Mouse (Mus musculus) heart, embryonic 14.5 days (tissue): ENCODE data around the gene Tmbim1. TPM values are rescaled to one million over a fixed set of nuclear protein-coding genes. Genes with fewer than 3 reads are reported as not detected.

Experiments used
- ATAC-seq: fragments of 200-750 bp; cut with Nextera tagmentation; 2 replicates; pipeline ENCODE4 v1.8.0; 2017; ENCODE audit warnings: low read depth, moderate TSS enrichment; ENCODE audit not compliant: insufficient number of reproducible peaks, insufficient read depth, low FRiP score
- H3K27ac ChIP-seq, 2 experiments: fragments of 200-500 bp in 1 of 2; fragments of 300-500 bp in 1 of 2; sonication (generic) in 1 of 2; replicated peaks in 1 of 2; 2 replicates each; pipeline ENCODE4 v1.5.1; 2012 to 2014; ENCODE audit warnings: low read depth in 2 of 2, low read length in 2 of 2, control low read depth in 1 of 2, mild to moderate bottlenecking in 1 of 2, mixed read lengths in 1 of 2; ENCODE audit not compliant: control insufficient read depth in 1 of 2, insufficient read depth in 1 of 2
- H3K27me3 ChIP-seq: fragments of 300-500 bp; sonication (generic); 2 replicates; pipeline ENCODE4 v1.6.1; 2014; ENCODE audit warnings: mild to moderate bottlenecking, low read length, control low read depth; ENCODE audit not compliant: control insufficient read depth, insufficient read depth
- H3K36me3 ChIP-seq: fragments of 300-500 bp; sonication (generic); 2 replicates; pipeline ENCODE4 v1.6.1; 2014; ENCODE audit warnings: mild to moderate bottlenecking, control low read depth, low read length, mixed read lengths; ENCODE audit not compliant: control insufficient read depth, insufficient read depth
- H3K4me1 ChIP-seq, 2 experiments: fragments of 200-500 bp in 1 of 2; fragments of 300-500 bp in 1 of 2; sonication (generic) in 1 of 2; 2 replicates each; pipeline ENCODE4 v1.6.1; 2012 to 2014; ENCODE audit warnings: low read length in 2 of 2, control low read depth in 1 of 2, mixed read lengths in 1 of 2; ENCODE audit not compliant: control insufficient read depth in 2 of 2, insufficient read depth in 2 of 2
- H3K4me2 ChIP-seq: fragments of 300-500 bp; sonication (generic); 2 replicates; pipeline ENCODE4 v1.6.1; 2014; ENCODE audit warnings: mild to moderate bottlenecking, low read length
- H3K4me3 ChIP-seq, 2 experiments: fragments of 200-500 bp in 1 of 2; fragments of 300-500 bp in 1 of 2; sonication (generic) in 1 of 2; 2 replicates each; pipeline ENCODE4 v1.5.1; 2012 to 2014; ENCODE audit warnings: low read length in 2 of 2, mild to moderate bottlenecking in 2 of 2, control low read depth in 1 of 2, low read depth in 1 of 2, moderate library complexity in 1 of 2; ENCODE audit not compliant: control insufficient read depth in 1 of 2, insufficient read depth in 1 of 2
- H3K9ac ChIP-seq: fragments of 300-500 bp; sonication (generic); 2 replicates; pipeline ENCODE4 v1.6.1; 2014; ENCODE audit warnings: mild to moderate bottlenecking, low read length
- H3K9me3 ChIP-seq: fragments of 300-500 bp; sonication (generic); 2 replicates; pipeline ENCODE4 v1.6.1; 2016; ENCODE audit warnings: low read length, control low read depth; ENCODE audit not compliant: control insufficient read depth
- WGBS: fragments of 180-500 bp; shearing (Covaris S2); extraction: QIAGEN DNeasy Blood & Tissue Kit; methylation state at CpG from one replicate; pipeline ENCODE4 v1.1.7; 2014; 5-methylcytosine and 5-hydroxymethylcytosine counted together
- polyA plus RNA-seq: library from polyadenylated mRNA; unstranded; fragments of >200 nt; fragmentation: Nextera tagmentation; extraction: Ambion mirVana; gene quantifications from 2 replicates; pipeline ENCODE4 v1.2.1, GENCODE M21; 2014

The Tmbim1 gene
- polyA plus RNA-seq, 1 experiment from 2014 or later = 40.5 TPM

- no peaks in the 10 kb centered on the region for H3K36me3 ChIP-seq
- H3K9me3 ChIP-seq = no peaks in the 10 kb centered on the region
- 61% methylated on average over 6 of the region's 6 CpGs for WGBS
- H3K27me3 ChIP-seq = no peaks in the 10 kb centered on the region
- ATAC-seq = no peak
- 0 out of 2 replicates have a peak overlapping the region, but pooled peaks have one; percentile 2 for H3K9ac ChIP-seq
- no peak overlapping the region for H3K4me3 ChIP-seq
- peak overlapping the region; percentile 4; the same call in 1 of the 2 replicates for H3K4me2 ChIP-seq
- H3K4me1 ChIP-seq = peaks cover 26 to 51% of the 10 kb centered on the region in 2 experiments
- H3K27ac ChIP-seq = 0 out of 4 replicates have a peak overlapping the region, but pooled peaks of 1 of the 2 experiments have one; percentile 1
Measured at GRCm38 (mm10) chr1:74335436-74336170, 30.2 kb upstream of the Tmbim1 start.

DNA sequence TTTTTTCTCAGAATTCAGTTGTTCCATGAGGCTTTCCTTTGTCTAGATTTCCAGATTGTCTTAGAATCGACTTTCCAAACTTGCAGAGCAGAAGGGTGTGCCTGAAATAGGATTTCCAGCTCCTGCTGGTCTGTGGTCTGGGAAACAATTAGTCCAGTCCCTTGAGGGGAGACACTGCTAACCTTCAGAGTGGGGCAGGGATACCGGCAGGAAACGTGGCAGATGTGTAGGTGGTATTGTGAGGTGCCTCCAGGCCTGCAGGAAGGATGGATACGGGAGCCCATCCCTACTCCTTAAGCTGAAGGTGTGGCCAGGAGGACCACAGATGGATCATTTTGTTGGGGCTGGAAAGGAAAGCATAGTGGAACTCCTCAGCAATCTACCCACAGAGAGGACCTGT, 29.6 kb upstream of the Tmbim1 start:
- no peak for ATAC-seq
- Histone ChIP-seq H3K4me1 (peaks cover 30 to 56% of the 10 kb centered on the region in 2 experiments), H3K27ac (0 out of 4 replicates have a peak overlapping the region, but pooled peaks of 1 of the 2 experiments have one; percentile 1)

GRCm38 (mm10) chr1:74334607-74335006, 29.2 kb upstream of the Tmbim1 start:
- Histone ChIP-seq H3K9ac (0 out of 2 replicates have a peak overlapping the region, but pooled peaks have one; percentile 14), H3K36me3 (no peaks in the 10 kb centered on the region), H3K4me3 (no peak overlapping the region), H3K9me3 (no peaks in the 10 kb centered on the region), H3K4me2 (peak overlapping the region; percentile 0; the same call in 1 of the 2 replicates), H3K27me3 (no peaks in the 10 kb centered on the region), H3K27ac (0 out of 4 replicates have a peak overlapping the region, but pooled peaks of 1 of the 2 experiments have one; percentile 1), H3K4me1 (peaks cover 30 to 56% of the 10 kb centered on the region in 2 experiments)
- no peak for ATAC-seq
- 86% methylated on average over 3 of the region's 3 CpGs for WGBS

More for the DNA sequence above, 29.6 kb upstream of the Tmbim1 start:
- H3K9ac ChIP-seq = 0 out of 2 replicates have a peak overlapping the region, but pooled peaks have one; percentile 2
- no peaks in the 10 kb centered on the region for H3K27me3 ChIP-seq
- no peak overlapping the region for H3K4me3 ChIP-seq
- no peaks in the 10 kb centered on the region for H3K36me3 ChIP-seq
- H3K4me2 ChIP-seq = peak overlapping the region; percentile 4; the same call in 1 of the 2 replicates
- H3K9me3 ChIP-seq = no peaks in the 10 kb centered on the region
- WGBS = 66% methylated on average over 4 of the region's 4 CpGs

DNA sequence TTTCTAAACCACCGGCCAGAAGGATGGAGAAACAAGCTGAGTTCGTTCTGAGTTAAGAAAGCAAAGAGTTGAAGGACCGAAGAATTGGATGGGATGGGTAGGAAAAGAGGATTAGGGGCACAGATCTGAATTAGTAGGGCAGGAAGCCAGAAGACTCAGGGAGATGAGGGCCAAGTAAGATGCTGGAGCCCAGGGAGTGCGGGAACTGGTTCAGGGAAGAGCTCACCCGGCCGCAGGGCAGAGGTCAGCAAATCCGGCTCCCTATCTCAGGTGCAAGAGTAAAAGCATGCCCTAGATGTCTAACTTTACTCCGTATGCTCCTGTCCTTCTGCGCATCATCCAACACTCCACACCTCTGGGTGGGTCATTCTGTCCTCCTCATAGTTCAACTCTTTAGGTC, 27.5 kb upstream of the Tmbim1 start:
- 3% methylated on average over 9 of the region's 9 CpGs for WGBS
- H3K4me1 ChIP-seq = peaks cover 28 to 55% of the 10 kb centered on the region in 2 experiments

DNA sequence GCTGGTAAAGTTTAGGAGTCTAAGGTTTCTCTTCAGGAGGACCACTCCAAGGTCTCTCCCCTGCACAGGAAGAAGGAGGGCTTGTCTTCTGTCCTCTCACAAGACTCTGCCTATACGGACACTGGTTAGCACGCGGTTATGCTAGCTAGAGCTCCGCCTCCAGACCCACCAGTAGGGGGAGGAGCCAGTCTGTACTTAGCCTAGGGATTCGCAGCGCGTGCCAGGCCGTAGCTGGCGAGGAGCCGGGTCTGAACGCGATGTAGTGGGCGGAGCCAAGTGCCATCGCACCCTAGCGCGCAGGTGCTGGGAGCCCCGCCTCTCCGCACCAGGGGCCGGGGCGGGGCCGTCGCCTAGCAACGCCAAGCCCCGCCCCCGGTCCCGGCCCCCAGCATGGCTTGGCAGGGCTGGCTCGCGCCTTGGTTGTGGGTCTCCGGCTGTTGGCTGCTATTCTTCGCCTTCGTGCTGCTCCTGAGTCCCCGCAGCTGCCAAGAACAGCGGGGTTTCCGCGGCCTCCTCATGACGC, 26.9 kb upstream of the Tmbim1 start:
- no peaks in the 10 kb centered on the region for H3K27me3 ChIP-seq
- H3K4me1 ChIP-seq = peaks cover 23 to 49% of the 10 kb centered on the region in 2 experiments
- H3K36me3 ChIP-seq = peaks cover 4% of the 10 kb centered on the region; the same call in 1 of the 2 replicates
- peak overlapping the region; percentile 83 for H3K4me2 ChIP-seq
- peak overlapping the region; percentile 44 to 54 for H3K4me3 ChIP-seq
- peak overlapping the region; percentile 67 to 76 for H3K27ac ChIP-seq
- ATAC-seq = peak; percentile 92
- H3K9me3 ChIP-seq = no peaks in the 10 kb centered on the region
- H3K9ac ChIP-seq = peak overlapping the region; percentile 71
- WGBS = 0% methylated on average over 36 of the region's 36 CpGs

More for the DNA sequence above, 27.5 kb upstream of the Tmbim1 start:
- peak overlapping the region; percentile 62 to 76 for H3K27ac ChIP-seq
- H3K9ac ChIP-seq = peak overlapping the region; percentile 71
- ATAC-seq = no peak
- peak overlapping the region; percentile 44 to 54 for H3K4me3 ChIP-seq
- peak overlapping the region; percentile 83 for H3K4me2 ChIP-seq
- peaks cover 4% of the 10 kb centered on the region; the same call in 1 of the 2 replicates for H3K36me3 ChIP-seq
- no peaks in the 10 kb centered on the region for H3K27me3 ChIP-seq
- no peaks in the 10 kb centered on the region for H3K9me3 ChIP-seq

GRCm38 (mm10) chr1:74331046-74331681, 25.7 kb upstream of the Tmbim1 start:
- WGBS = 62% methylated on average over 4 of the region's 4 CpGs
- Histone ChIP-seq H3K4me3 (no peak overlapping the region), H3K4me2 (no peak overlapping the region), H3K4me1 (peaks cover 18 to 43% of the 10 kb centered on the region in 2 experiments), H3K36me3 (peaks cover 4% of the 10 kb centered on the region; the same call in 1 of the 2 replicates), H3K9ac (peak overlapping the region; percentile 38; the same call in 1 of the 2 replicates), H3K27me3 (no peaks in the 10 kb centered on the region), H3K27ac (peak overlapping the region; percentile 42 to 76; a peak in 3 of 4 replicates), H3K9me3 (no peaks in the 10 kb centered on the region)
- no peak for ATAC-seq

- H3K4me3 ChIP-seq = no peak overlapping the region
- peaks cover 4% of the 10 kb centered on the region; the same call in 1 of the 2 replicates for H3K36me3 ChIP-seq
- H3K27me3 ChIP-seq = no peaks in the 10 kb centered on the region
- H3K4me2 ChIP-seq = no peak overlapping the region
- H3K27ac ChIP-seq = 0 out of 4 replicates have a peak overlapping the region, but pooled peaks of 1 of the 2 experiments have one; percentile 14
- ATAC-seq = no peak
- WGBS = 79% methylated on average over 7 of the region's 7 CpGs
- no peak overlapping the region for H3K9ac ChIP-seq
- peaks cover 18 to 35% of the 10 kb centered on the region in 2 experiments for H3K4me1 ChIP-seq
- H3K9me3 ChIP-seq = no peaks in the 10 kb centered on the region
Measured at GRCm38 (mm10) chr1:74329899-74330431, 24.5 kb upstream of the Tmbim1 start.
